Mouse (Mus musculus) C2C12 (cell line): ENCODE results near the gene Cdc42ep2. TPM values are rescaled to one million over a fixed set of nuclear protein-coding genes. Genes with fewer than 3 reads are reported as not detected.
"Not testable (repeated sequence)": the region's sequence is repeated elsewhere in the genome, so short reads cannot be mapped to it uniquely, and the experiment has no call there.

ENCODE experiments used
- H3K27me3 ChIP-seq: one replicate; pipeline ENCODE4 v1.6.1; 2011; ENCODE audit not compliant: control insufficient read depth, insufficient read depth, insufficient read length
- H3K36me3 ChIP-seq: one replicate; pipeline ENCODE4 v1.6.1; 2011; ENCODE audit not compliant: control insufficient read depth, insufficient read depth
- H3K4me3 ChIP-seq: one replicate; pipeline ENCODE4 v1.5.1; 2011; ENCODE audit warnings: mild to moderate bottlenecking, control low read depth; ENCODE audit not compliant: poor library complexity, insufficient read depth, severe bottlenecking
- H3K79me2 ChIP-seq: one replicate; pipeline ENCODE4 v1.6.1; 2011; ENCODE audit not compliant: control insufficient read depth, insufficient read depth
- H3K79me3 ChIP-seq: one replicate; pipeline ENCODE4 v1.6.1; 2011; ENCODE audit warnings: low read depth, control low read depth
- H3ac ChIP-seq: one replicate; pipeline ENCODE3; 2011; ENCODE audit warnings: low read depth; ENCODE audit not compliant: control insufficient read depth, insufficient read length
- CEBPB ChIP-seq: IDR thresholded peaks from one replicate; pipeline ENCODE4 v1.6.1; 2011; ENCODE audit warnings: low read depth, mild to moderate bottlenecking, control low read depth, moderate library complexity
- CTCF ChIP-seq: IDR thresholded peaks from one replicate; pipeline ENCODE4 v1.5.1; 2011; ENCODE audit not compliant: control insufficient read depth, insufficient read depth, insufficient read length
- FOSL1 ChIP-seq: IDR thresholded peaks from one replicate; pipeline ENCODE4 v1.8.0; 2011; ENCODE audit warnings: mild to moderate bottlenecking, low read length; ENCODE audit not compliant: poor library complexity, insufficient read depth, severe bottlenecking
- MAX ChIP-seq: IDR thresholded peaks from one replicate; pipeline ENCODE4 v1.6.1; 2011; ENCODE audit warnings: mild to moderate bottlenecking, control low read depth
- MYOD1 ChIP-seq: IDR thresholded peaks from one replicate; pipeline ENCODE4 v1.6.1; 2011; ENCODE audit warnings: low read depth; ENCODE audit not compliant: control insufficient read depth, insufficient read length
- MYOG ChIP-seq: IDR thresholded peaks from one replicate; pipeline ENCODE4 v1.6.1; 2011; ENCODE audit not compliant: control insufficient read depth, insufficient read length; ENCODE audit errors: extremely low read depth
- USF1 ChIP-seq: IDR thresholded peaks from one replicate; pipeline ENCODE4 v1.6.1; 2011; ENCODE audit warnings: low read depth, mild to moderate bottlenecking, control low read depth, moderate library complexity
- polyA plus RNA-seq: library from polyadenylated mRNA; unstranded; fragments of >200 nt; fragmentation: generic; extraction: Trizol; gene quantifications from one replicate; pipeline ENCODE4 v1.2.1, GENCODE M21; 2012; ENCODE audit warnings: missing spikeins

Gene Cdc42ep2
- polyA plus RNA-seq, 1 experiment: 3.6 TPM

- Histone ChIP-seq H3ac (no peak overlapping the region), H3K27me3 (no peaks in the 10 kb centered on the region), H3K36me3 (no peaks in the 10 kb centered on the region), H3K79me3 (no peaks in the 10 kb centered on the region), H3K4me3 (no peak overlapping the region), H3K79me2 (no peaks in the 10 kb centered on the region)
- TF ChIP-seq USF1 (no peak), MYOG (no peak), MYOD1 (no peak)
Measured at GRCm38 (mm10) chr19:5887234-5887815, 37.3 kb downstream of the Cdc42ep2 start.

- no peak overlapping the region for H3K4me3 ChIP-seq
Measured at GRCm38 (mm10) chr19:5885838-5886237, 38.8 kb downstream of the Cdc42ep2 start.

GRCm38 (mm10) chr19:5883935-5884334 is 40.7 kb downstream of the Cdc42ep2 start:
- no peaks in the 10 kb centered on the region for H3K79me3 ChIP-seq
- no peak overlapping the region for H3ac ChIP-seq
- TF ChIP-seq MYOG (no peak), FOSL1 (no peak), MAX (no peak), USF1 (no peak), CEBPB (no peak), MYOD1 (no peak), CTCF (no peak)
- peaks cover 5% of the 10 kb centered on the region for H3K79me2 ChIP-seq
- no peaks in the 10 kb centered on the region for H3K36me3 ChIP-seq
- no peaks in the 10 kb centered on the region for H3K27me3 ChIP-seq
- H3K4me3 ChIP-seq: no peak overlapping the region

More at GRCm38 (mm10) chr19:5885838-5886237, 38.8 kb downstream of the Cdc42ep2 start:
- no peaks in the 10 kb centered on the region for H3K27me3 ChIP-seq
- no peaks in the 10 kb centered on the region for H3K79me3 ChIP-seq
- no peaks in the 10 kb centered on the region for H3K79me2 ChIP-seq
- no peak overlapping the region for H3ac ChIP-seq
- H3K36me3 ChIP-seq: no peaks in the 10 kb centered on the region
- TF ChIP-seq MAX (no peak), CTCF (peak; percentile 7)

DNA sequence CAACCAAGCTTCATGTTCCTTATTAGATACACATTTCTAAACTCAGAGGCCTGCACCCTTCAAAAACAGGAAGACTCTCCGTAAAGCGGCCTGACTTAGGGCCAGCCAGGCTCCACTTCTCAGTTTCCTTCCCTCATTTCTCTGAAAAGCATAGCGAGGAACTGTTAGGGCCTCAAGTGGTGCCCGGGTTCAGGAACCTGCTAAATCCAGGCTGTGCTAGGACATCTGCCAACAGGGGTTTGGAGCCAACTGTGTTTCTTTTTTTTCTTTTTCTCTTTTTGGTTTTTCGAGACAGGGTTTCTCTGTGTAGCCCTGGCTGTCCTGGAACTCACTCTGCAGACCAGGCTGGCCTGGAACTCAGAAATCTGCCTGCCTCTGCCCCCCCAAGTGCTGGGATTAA is 42.5 kb downstream of the Cdc42ep2 start:
- not testable (repeated sequence) for H3ac ChIP-seq

GRCm38 (mm10) chr19:5881155-5881554 is 43.5 kb downstream of the Cdc42ep2 start:
- no peak overlapping the region for H3K4me3 ChIP-seq
- TF ChIP-seq FOSL1 (no peak), MYOD1 (no peak), CTCF (no peak)
- no peaks in the 10 kb centered on the region for H3K79me3 ChIP-seq
- no peak overlapping the region for H3ac ChIP-seq
- no peaks in the 10 kb centered on the region for H3K27me3 ChIP-seq
- peaks cover 9% of the 10 kb centered on the region for H3K79me2 ChIP-seq
- no peaks in the 10 kb centered on the region for H3K36me3 ChIP-seq

More for the DNA sequence above, 42.5 kb downstream of the Cdc42ep2 start:
- H3K27me3 ChIP-seq, H3K79me2 ChIP-seq, H3K4me3 ChIP-seq, H3K79me3 ChIP-seq, H3K36me3 ChIP-seq: not testable (repeated sequence)

- Histone ChIP-seq H3K79me2 (peaks cover 15% of the 10 kb centered on the region), H3ac (no peak overlapping the region), H3K36me3 (no peaks in the 10 kb centered on the region), H3K4me3 (no peak overlapping the region), H3K27me3 (no peaks in the 10 kb centered on the region), H3K79me3 (peaks cover under 1% of the 10 kb centered on the region)
- TF ChIP-seq MAX: no peak
- no peak for TF ChIP-seq CEBPB
- TF ChIP-seq USF1: no peak
Measured at GRCm38 (mm10) chr19:5879735-5880134, 44.9 kb downstream of the Cdc42ep2 start.

DNA sequence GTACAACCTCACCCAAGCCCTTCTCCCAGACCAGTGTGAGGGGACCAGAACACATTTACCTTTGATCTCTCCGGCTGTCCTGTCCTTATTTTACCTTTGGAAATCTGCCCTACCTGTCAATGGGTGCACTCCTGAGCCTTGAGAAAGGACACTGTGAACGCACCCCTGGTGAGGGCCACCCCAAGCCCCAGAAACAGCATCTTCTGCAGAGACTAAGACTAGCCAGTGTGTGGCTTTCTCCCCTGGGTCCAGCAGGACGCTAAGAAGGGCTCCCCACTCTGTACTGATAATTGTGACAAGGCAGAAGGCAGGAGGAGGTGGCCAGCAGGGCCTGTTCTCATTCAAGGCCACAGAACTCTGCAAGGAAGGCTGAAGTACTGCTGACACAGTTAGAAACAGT is 45.7 kb downstream of the Cdc42ep2 start:
- Histone ChIP-seq H3K36me3 (no peaks in the 10 kb centered on the region), H3K79me2 (peaks cover 24% of the 10 kb centered on the region)

More for the DNA sequence above, 45.7 kb downstream of the Cdc42ep2 start:
- H3K4me3 ChIP-seq: no peak overlapping the region
- no peaks in the 10 kb centered on the region for H3K27me3 ChIP-seq
- H3K79me3 ChIP-seq: peaks cover 4% of the 10 kb centered on the region
- H3ac ChIP-seq: no peak overlapping the region
- TF ChIP-seq USF1: no peak
- TF ChIP-seq MAX: no peak
- TF ChIP-seq MYOD1: no peak
- TF ChIP-seq CEBPB: no peak
- no peak for TF ChIP-seq FOSL1
- no peak for TF ChIP-seq CTCF
- no peak for TF ChIP-seq MYOG
